Mouse (Mus musculus) layer of hippocampus, adult 18-20 months (tissue): ENCODE results near the gene Mfsd12. TPM values are rescaled to one million over a fixed set of nuclear protein-coding genes. Genes with fewer than 3 reads are reported as not detected.

Source experiments
- DNase-seq, 2 experiments: peaks; one replicate each; pipeline ENCODE4 v3.0.0; 2022; ENCODE audit warnings: low spot score in 2 of 2
- total RNA-seq, 2 experiments: library from RNA; stranded (reverse); gene quantifications; 2 replicates each; pipeline ENCODE4 v1.2.3; 2021

Gene Mfsd12
- total RNA-seq, 2 experiments from 2014 or later = 42.2 to 44.4 TPM

DNA sequence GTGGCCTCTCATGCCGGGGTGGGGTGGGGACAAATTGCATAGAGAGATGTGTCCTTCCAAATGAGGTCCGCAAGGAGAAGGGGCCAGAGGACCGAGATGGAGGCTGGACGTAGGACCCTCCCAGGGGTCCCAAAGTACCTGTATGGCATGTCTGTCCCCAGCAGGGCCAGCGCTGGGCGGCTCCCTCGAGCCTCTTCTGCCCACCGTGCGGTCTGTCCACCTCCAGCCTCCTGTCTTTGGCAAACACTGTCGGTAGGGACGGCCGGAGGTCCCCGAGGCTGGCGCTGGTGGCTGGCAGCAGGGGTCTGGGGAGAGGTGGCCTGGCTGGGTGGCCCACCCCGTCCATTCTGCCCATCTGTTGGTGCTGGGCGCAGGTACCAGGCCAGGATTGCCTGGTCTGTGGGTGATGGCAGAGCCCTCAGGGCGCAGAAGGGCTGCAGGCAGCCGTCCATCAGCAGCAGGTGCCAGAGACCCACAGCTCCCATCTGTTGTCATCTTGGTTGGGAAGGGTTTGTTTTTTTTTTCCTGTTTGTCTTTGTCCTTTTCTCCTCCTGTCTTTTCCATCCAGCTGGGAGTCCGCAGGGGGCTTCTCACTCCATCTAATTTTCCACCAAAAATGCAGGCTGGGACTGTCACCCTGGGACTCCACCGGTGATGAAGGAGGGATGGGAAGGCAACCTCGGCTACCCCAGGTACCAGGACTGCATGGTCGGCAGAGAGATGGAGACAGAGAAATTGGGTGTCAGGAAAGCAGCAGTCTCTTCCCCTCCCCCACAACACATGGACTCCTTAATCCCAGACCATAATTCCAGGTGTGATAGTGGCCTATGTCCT is 43.3 kb downstream of the Mfsd12 start:
- no peak for DNase-seq

DNA sequence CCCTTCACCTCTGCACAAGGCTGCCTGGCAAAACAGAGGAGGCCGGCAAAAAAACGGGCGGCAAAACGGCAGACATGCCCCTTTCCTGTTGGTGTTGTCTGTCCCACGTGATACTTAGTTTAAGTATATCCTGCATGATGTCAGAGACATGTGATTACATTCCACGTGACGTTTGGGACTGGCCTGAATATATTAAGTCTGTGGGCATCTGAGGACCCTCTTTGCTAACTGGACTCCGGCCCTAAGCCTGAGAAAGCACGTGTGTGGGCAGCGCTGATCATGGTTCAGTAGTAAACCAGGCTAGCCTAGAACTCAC is 43.9 kb downstream of the Mfsd12 start:
- no peak for DNase-seq

DNA sequence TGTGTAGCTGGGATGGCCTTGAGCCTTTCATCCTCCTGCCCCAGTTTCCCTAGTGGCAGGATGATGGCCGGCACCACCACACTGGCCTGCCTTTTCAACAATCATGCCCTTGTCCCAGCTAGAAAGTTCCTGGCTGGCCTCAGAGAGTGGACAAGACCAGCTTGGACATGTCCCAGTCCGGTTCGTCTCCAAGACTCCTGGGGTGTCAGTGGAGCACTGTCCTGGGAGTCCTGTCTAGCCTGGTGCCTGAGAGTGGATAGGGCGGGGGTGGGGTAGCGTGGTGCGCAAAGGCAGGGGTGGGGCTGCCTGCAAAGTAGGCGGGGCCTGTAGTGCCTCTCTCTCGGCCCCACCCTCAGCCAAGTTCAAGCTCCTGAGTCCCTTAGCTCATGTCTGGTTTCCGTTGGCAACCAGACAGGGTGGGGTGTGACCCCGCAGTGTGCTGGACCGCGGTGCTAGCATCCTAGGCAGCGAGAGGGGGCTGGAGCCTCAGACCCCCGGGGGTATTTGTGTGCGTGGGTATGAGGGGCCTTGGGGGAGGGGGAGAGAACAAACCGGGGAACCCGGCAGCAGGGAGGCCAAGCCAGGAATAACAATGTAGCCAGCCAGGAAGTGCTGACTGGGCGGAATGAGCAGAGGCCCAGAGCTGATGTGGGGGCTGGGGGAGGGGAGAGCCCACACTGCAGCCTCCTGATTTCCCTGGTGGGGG is 44.4 kb downstream of the Mfsd12 start:
- peak in 1 of 2 experiments; percentile 60 for DNase-seq

DNA sequence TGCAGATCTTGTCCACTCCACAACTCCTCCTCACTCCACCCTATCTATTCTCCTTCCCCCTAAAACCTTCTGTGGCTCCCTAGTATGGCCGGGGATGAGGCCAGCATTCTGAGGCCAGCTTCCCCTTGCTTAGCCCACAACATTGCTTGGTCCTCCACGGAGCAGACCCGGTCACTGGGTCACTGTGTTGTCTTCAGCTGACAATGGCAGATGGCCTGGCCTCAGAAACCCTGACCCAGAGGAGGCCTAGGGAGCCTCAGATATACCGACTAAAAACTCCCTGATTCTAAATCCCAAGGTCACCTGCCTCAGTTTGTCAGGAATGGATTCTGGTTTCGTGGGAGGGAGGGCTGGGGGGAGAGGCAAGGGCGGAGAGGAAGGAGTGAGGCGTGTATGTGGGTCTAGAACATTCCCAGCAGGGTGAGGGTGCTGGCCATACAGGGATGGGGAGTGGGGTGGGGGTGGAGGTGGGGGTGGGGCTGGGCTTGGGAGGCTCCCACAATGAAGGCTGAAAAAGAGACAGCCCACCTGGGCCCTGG is 45.0 kb downstream of the Mfsd12 start:
- DNase-seq = no peak

DNA sequence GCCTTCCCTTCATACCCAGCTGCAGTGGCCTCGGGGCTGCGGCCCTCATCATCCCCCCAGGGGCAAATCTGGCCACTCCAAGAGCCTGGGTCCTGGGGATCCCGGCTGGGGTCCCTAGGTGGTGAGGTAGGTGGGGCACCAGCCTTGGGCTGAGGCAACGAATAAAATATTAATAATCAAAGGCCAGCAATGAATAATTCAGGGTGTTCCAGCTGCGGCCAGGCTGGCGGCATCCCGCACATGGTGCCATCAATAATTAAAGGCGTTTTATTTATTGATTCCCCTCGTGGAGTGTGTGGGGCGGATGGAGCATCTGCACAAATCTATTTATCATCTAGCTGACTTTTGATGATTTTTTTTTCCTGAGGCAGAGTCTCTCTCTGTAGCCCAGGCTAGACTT is 46.2 kb downstream of the Mfsd12 start:
- DNase-seq = no peak

DNA sequence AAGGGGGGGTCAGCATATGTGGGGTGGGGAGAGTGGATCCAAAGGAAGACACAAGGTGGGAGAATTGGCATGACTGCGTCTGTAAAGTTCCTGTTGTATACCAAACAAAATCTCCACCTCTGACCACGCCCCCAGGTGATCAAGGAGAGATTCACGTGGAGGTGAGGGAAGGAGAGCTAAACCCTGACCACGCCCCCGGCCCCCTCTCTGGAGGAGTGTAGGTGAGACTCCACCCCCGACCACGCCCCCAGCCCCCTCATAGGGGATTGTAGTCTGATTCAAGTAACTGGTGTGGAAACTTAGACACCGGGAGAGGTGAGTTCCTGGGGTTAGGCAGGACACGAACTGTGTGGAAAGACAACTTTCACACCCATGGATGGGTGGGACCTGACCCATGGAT is 46.8 kb downstream of the Mfsd12 start:
- no peak for DNase-seq

DNA sequence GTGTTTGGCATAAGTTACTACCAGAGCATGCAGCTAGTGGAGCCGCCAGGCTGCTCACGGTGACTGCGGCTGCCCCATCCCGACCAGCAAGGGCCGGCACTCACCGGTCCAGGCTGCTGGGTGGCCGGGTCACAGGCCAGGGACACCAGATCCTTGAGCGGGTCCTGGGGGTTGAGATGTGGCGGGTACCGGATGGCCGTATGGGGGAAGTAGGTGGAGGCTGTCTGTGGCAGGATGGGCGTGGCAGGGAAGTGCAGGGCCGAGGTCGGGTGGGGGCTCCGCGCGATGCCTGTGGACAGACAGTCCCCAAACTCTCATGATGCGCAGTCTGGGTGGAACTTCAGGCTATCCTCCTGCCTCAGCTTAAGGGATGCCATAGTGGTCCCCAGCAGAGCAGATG is 47.4 kb downstream of the Mfsd12 start:
- no peak for DNase-seq

DNA sequence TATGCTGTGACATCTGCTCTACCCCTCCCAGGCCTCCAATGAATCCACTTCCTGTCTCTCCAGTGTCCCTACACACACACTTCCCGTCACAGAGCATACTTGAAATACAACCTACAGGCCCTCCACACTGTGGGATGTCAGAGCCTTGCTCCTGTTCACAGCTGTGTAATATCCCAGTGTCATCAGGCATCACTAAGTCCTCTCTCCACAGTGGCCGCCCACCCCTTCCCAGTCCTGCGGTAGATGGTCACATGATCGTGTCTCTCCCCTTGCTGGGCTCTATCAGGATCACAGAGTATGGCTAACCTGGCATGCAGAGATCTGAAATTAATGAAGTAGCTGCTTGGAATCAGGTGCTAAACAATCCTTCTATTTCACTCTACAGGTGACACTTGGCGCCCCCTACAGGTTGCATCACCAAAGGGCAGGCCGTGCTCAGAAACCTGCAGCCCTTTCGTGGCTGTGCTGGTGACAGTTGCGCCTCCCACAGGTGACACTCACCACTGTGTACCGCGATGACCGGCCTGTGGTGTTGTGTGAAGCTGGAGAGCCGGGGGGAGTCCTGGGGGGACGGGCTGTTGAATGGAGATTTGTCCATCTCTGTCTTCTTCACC is 48.4 kb downstream of the Mfsd12 start:
- peak in 1 of 2 experiments; percentile 69 for DNase-seq

DNA sequence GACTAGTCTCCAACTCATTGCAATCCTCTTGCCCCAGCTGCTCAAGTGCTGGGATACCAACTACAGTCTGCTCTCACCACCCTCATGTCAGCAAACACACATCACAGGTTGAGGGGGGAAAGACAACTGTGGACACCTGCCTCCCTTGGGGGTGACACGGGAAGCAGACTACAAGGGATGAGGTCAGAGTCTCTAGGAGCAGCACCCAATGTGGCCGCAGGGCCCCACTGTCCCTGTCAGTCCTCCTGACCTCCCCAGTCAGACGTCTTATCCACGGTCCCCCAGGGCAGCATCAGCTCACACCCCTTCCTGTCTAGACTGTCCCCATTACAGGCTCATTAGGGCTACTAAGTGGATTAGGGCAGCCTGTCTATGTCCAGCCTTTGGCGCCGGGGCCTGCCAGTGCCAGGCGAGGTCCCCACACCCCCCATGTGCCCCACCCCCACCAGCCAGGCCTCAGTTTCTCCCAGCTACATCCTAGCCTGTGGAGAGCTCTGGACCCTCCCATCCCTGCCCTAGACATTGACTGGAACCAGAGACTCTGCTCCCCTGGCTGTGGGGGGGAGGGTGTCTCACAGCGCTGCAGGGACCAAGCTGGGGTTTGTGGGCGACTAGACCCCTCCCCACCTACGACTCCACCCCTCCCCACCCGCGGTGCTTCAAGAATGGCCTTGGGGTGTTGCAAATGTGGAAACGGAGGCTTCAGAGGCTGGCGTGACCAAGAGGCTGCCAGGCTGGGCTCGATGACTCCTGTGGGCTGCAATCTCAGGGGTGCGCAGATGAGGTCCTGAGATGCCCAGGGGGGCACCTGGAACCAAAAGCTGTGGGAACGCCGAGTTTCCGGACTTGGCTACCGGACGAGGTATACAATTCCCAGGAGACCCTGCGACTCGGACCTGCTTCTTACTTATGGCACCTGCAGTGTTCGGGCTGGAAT is 49.5 kb downstream of the Mfsd12 start:
- no peak for DNase-seq

DNA sequence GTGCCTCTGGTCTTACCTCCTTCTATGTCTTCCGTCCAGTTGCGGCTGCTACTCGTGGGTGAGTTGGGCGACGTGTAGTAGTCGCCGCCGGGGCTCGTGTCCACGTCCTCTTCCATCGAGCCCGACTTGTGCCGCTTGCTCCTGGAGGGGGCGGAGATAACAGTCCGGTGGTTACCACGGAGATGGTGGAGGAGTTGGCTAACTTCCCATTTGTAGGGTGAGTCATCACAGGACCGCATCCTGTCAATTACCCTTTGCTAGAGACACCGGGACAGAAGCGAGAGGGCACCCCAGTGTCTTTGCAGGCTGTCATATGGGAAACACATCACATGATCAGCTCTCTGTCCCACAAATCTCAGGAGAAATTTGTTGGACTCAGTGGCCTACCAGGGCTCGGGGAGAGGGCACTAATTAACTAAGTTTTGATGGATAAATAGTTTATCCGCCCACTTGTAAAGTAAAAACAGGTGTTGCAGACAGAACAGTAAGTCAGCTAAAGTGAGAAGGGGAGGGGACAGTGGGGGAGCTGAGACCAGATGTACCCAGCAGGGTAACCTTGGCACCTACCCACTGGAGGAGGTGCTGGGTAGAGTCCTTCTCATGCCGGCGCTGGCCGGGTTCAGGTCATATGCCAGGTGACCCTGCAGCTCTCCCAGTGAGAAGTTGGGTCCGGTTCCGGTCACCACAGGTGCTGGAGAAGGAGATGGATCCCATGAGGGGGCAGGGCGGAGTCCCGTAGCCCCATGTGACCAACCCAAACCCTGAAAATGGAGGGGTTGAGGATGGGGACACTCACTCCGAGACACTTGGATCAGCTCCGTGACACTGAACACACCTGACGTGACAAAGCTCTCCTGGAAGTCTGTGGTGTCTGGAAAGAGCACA is 50.5 kb downstream of the Mfsd12 start:
- peak in 1 of 2 experiments; percentile 80 for DNase-seq

DNA sequence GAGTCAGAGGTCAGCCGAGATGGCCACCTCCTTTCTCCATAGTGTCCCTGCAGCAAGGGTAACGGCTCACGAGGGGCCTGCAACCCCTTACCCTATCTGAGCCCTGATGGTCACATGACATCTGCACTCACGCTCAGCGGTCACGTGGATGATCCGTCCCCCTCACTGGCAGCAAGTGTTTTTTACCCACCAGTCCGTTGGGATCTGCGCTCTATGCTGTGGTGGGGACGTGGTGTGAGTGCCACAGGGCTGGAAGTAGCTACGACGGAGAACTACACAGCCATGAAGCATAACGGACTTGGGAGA is 51.1 kb downstream of the Mfsd12 start:
- DNase-seq = no peak

DNA sequence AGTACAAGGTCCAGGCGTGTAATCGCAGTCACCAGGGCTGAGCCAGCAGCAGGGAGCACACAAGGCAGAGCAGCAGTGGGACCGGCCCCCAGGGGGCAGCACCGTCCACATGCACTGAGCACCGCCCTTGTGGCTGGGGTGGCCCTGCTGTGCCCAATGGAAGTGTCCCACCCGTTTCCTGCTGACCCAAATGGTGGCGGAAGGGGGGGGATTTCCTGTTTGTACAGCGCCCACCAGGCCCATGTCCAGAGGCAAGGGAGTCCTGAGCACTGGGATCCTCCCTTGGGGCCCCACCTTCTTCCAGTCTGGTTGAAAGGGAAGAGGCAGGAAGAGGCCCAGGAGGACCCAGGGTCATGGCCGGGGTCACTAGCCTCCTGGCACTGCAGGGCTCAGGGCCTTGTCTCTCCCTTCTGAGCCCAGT is 51.6 kb downstream of the Mfsd12 start:
- peak in 1 of 2 experiments; percentile 73 for DNase-seq

DNA sequence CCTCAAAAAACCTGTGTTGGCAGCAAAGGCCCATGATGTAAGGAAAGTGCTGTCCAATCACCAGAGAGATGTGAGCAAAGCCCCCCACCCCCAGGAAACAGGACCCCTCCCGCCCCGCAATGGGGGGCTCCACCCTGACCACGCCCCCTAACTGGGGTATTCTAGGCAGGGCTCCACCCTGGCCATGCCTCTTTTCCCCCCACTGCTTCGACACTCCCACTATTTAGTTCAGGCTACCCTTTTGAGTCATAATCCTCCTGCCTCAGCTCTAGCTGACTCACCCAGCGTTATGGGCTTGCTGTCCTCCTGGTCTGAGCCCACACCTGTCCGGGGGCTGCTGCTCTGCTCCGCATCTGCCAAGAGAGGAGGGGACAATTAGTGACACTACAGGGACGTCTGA is 52.0 kb downstream of the Mfsd12 start:
- no peak for DNase-seq

DNA sequence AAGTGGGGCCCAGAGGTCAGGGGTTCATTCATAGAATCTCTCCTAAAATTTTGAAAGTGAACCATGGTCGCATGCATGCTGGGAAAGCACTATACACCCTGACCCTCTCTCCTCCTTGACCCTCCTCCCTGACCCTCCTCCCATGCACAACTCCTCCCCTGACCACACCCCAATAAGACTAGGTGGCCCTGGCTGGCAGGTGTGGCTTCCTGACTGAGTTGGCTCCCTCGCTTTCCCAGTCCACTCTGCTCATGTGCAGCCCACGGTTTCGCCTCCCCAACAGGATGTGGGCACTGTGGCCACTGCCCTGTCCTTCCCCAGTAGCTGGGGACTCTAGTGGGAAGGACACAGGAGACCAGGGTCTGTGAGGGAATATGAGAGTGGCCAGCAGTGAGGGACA is 53.1 kb downstream of the Mfsd12 start:
- no peak for DNase-seq

DNA sequence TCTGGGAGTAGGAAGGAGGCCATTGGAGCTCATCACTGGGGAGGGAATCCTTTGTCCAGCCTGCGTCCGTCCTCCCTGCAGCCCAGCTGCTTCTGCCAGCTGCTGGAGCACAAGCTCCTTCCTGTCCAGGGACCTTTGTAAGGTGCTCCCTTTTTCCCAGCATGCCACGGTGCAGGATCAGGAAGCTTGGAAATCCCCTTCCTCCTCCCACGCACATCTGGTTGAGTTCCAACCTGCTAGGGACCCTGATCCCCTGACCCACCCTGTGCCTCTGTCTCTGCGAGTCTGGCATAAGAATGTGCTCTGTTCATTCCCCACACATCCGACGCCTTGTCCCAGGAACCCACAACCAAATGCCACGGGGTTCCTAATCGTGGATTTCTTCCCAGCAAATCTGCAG is 53.7 kb downstream of the Mfsd12 start:
- no peak for DNase-seq

DNA sequence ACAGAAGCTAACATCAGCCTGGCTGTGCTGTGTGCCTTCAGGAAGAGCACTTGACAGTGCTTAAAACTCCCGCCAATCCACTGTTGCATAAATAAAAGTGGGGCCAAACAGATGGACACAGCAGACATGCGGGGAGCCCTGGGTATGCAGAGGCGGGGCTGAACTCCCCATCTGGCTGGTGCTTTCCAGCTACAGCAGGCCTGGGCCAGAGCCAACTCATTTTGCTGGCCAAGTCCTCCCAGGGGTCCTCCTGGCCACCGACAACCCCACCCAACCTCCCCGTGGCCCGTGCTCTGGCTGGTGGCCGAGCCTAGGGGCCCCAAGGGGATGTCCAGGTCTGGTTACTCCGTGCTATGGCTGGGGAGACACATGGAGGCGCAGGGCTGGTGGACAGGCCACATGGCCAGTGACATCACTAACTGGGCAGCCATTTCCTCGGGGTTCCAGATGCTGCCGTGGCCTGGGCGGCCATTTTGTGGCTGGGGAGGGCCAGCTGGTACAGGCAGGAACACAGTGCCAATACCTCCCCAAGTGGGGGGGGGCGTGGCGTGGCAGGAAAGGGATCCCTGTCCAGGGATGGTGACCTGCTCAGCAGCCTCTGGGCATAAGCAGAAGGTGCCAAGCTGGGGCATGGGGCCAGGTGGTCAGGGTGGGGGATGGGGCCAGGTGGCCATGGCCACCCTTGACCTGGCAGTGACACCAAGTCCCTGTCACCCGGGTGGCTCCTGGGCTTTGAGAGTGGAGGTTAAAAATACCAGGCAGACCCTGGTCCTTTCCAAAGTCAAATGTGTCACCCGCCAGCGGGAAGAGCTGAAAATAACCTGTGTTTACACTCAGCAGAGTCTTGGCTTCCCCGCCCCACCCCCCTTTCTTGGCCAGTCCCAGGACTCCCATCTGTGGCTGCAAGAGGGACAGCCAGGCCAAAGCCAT is 54.4 kb downstream of the Mfsd12 start:
- peak in 1 of 2 experiments; percentile 71 for DNase-seq

DNA sequence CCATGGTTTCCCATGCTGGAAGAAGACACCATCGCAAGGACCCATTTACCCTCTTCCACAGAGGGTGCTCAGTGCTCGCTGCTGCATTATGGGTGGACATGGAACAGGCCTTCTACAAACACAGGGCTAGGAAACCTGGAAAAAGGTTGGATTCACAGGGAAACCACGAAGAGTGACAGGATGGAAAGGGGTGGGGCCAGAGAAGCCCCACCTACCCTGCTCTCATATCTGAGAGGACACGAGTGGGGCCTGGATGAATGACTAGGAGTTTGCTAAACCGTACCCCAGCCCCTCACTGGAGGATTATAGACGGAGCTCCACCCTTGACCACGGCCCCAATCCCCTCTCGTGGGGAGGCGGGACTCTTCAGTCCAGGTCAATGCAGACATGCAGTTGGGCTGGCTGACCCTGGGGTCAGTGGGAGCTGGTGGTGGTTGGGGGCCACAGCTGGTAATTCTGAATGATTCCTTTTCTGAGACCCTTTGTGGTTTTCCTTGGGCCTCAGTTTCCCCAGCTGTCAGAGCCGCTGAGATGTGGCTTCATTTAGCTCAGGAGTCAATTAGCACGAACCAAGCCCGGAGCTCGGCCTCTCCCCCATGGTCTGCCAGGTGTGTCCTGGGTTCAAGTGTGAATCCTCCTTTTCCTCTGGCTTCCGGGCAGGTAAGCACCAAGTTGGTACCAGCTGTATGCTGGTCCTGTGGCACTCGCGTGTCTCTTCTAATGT is 55.5 kb downstream of the Mfsd12 start:
- no peak for DNase-seq
